Mouse (Mus musculus) CD4-positive, CD25-positive, alpha-beta regulatory T cell, adult 4 months (primary cell): ENCODE data around the gene Smchd1. TPM values are rescaled to one million over a fixed set of nuclear protein-coding genes. Genes with fewer than 3 reads are reported as not detected.
"Not testable (repeated sequence)": the region's sequence is repeated elsewhere in the genome, so short reads cannot be mapped to it uniquely, and the experiment has no call there.

Source experiments
- ATAC-seq: one replicate; pipeline ENCODE4 v1.8.0; 2017
- polyA plus RNA-seq, 2 experiments: library from polyadenylated mRNA; unstranded; fragments of 100-300 nt; shearing (Covaris generic); gene quantifications; one replicate each; pipeline ENCODE4 v1.2.1; 2017

Smchd1 gene
- polyA plus RNA-seq, 2 experiments from 2014 or later = 84.5 TPM

- ATAC-seq = no peak
These were observed 30.4 kb downstream of the Smchd1 start for GRCm38 (mm10) chr17:71444718-71445117.

GRCm38 (mm10) chr17:71444126-71444525 is 31.0 kb downstream of the Smchd1 start:
- ATAC-seq = no peak

DNA sequence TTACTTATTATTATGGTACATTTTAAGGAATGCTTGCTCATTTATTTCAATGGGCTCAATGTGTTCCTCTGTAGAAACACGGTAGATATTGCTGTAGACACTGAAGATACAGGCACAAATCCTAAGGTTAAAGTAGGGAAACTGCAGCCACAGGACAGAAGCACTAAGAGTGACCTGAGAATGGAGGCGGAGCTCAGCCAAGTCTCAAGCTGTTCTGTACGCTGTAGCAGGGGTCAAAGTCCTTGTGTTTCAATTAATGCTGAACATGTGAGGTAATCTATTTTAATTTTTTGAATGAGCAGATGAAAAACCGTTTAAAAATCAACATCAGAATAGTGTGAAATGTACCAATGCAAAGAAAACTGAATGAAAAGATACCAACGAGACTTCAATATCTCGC is 31.9 kb downstream of the Smchd1 start:
- no peak for ATAC-seq

DNA sequence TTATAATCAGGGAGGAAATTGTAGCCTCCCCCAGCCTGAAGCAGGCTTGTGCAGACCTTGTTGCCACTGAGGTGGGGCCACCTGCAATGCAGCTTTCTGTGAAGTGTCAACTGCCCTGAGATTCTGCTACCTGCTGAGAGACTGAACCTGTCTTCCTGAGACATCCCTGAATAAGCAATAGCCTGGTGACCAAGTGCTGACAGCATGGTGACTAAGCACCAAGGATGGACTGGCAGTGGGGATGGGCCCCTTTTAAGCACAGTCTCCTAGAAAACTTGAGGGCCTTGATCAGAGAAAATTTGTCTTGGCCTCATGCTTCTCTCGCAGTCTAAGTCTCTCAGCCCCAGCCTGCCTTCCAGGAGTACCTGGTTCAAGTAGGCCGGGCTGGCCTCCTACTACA is 52.6 kb downstream of the Smchd1 start:
- not testable (repeated sequence) for ATAC-seq

DNA sequence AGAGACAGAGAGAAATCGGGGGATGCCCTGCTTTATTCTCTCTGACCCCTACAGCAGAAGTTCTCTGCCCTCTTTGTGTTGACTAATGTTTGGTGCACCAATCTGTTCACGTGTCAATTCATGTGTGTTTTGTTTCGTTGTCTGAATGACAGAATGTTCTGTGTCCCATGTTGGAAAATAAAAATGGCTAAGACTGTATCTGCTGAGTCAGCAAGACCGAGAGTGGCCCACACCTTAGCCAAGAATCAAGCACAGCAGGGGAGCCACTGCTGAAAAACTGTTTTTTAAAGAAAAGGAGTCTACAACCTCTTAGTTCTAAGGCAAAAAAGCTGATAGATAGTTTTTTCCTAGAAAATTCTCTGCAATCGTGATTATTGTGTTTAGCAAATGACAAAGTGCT is 55.7 kb downstream of the Smchd1 start:
- ATAC-seq = not testable (repeated sequence)

GRCm38 (mm10) chr17:71417008-71417407 is 58.1 kb downstream of the Smchd1 start:
- ATAC-seq = no peak

GRCm38 (mm10) chr17:71387401-71387800 is 87.7 kb downstream of the Smchd1 start:
- ATAC-seq = no peak

DNA sequence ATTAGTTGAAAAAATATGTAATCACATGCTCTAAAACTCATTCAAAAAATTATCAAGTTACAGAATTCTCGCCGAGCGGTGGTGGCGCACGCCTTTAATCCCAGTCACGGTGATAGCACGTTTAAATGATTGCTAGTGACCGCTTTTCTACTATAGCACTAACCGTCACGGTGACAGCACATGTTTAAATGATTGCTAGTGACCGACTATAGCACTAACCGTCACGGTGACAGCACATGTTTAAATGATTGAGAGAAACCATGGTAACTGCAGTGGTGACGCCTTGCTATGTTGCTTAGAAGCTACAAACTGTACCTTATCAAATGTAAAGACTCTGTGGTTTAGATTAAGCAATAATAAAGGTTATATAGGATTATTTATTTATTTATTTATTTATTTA is 94.8 kb downstream of the Smchd1 start:
- no peak for ATAC-seq

DNA sequence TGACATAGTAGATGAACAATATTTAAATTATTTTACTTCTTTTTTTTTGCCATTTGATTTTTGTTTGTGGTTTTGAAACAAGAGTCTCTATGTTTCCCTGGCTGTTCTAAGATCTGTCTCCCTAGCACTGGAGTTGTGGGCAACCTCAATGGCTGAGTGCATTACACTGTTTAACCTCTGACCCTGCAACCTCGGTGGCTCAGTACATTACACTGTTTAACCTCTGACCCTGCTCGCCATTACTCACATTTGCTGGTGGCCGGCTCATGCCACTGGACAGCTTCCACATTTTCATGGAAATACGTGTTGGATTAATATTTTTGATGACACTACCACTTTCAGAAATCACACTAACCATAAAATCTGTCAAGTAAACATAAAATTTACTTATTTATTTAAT is 97.2 kb downstream of the Smchd1 start:
- ATAC-seq = no peak

DNA sequence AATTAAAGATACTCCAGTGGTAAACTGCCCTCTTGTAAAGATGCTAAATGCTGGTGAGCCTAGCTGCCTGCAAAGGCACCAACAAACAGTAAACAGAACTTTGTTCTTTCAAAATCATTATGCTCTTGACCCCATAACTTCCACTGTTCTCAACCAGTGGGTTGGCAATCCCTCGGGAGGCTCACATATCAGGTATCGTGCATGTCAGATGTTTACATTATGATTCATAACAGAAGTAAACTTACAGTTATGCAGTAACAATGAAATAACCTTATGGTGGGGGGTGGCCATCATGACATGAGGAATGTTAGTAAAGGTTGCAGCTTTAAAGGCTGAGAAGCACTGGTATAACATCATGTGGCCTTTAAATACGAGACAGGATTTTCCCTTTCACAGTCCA is 119.6 kb downstream of the Smchd1 start:
- ATAC-seq = no peak

GRCm38 (mm10) chr17:71354205-71354604 is 120.9 kb downstream of the Smchd1 start:
- ATAC-seq = no peak

DNA sequence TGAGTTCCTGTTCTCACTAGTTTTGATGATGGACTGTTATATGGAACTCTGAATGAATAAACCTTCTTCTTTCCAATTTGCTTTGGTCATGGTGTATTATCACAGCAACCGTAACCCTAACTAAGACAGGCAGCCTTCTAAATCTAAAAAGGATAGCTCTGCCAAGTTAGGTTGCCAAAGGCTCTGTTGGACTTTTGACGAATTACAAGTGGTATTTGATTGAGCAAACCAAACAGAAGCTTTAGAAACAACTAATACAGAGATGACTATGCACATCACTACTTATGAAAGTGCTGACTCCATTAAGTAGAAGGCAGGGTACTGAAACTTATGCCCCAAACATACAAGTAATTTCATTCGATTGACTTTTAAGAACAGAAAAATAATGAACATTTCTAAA is 127.0 kb downstream of the Smchd1 start:
- ATAC-seq = no peak

DNA sequence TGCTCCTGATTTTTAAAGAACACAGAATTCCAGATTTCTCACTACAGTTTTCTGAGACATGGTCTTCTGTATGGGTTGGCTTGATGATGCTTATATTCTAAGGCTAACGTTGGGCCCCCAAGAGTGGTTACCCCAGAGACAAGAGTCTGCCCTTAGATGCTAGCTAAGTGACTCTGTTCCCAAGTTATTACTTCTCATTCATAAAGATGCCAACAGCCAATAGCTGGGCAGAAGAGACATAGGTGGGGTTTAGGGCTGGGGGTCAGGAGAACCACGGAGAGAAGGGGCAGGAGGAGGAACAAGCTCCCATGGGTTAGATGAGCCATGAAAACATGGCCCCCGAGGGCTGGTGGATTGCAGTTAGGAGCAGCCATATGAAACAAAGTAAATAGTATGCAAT is 133.1 kb downstream of the Smchd1 start:
- no peak for ATAC-seq

- no peak for ATAC-seq
These were observed 136.5 kb downstream of the Smchd1 start for GRCm38 (mm10) chr17:71338627-71339026.

GRCm38 (mm10) chr17:71337546-71337945 is 137.6 kb downstream of the Smchd1 start:
- ATAC-seq = no peak

- no peak for ATAC-seq
These were observed 138.7 kb downstream of the Smchd1 start for GRCm38 (mm10) chr17:71336421-71336820.

DNA sequence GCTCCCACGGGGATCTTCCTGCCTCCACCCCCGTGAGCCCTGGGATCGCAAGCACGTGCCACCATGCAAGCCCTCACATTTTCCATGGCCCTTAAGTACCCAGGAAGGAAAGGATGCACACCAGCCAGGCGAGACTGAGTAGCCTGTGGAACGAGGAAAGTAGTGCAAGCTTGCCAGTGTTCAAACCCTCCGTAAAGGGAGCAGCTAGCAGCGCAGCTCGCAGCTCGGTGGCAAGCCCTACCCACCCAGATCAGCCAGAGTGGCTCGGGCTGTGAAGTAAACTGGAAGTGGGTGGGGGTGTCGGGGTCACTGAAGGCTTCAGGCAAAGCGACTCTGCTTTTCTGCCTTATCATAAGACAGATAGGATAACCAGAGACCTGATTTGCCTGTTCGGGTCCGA is 142.8 kb downstream of the Smchd1 start:
- ATAC-seq = no peak

- ATAC-seq = not testable (repeated sequence)
These were observed 154.4 kb downstream of the Smchd1 start for GRCm38 (mm10) chr17:71320731-71321130.

DNA sequence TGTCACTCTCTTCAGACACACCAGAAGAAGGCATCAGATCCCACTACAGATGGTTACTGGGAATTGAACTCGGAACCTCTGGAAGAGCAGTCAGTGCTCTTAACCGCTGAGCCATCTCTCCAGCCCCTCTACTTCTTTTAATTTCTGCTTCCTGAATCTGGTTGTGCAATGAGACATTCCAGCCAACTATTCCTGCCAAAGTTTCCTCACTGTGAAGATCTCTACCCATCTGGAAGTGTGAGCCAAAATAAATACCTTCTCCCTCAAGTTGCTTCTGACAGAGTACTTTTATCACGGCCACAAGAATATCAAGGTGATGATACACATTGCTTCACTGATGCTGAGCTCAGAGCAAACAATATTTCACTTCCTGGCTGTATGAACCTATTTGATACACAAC is 155.8 kb downstream of the Smchd1 start:
- no peak for ATAC-seq

DNA sequence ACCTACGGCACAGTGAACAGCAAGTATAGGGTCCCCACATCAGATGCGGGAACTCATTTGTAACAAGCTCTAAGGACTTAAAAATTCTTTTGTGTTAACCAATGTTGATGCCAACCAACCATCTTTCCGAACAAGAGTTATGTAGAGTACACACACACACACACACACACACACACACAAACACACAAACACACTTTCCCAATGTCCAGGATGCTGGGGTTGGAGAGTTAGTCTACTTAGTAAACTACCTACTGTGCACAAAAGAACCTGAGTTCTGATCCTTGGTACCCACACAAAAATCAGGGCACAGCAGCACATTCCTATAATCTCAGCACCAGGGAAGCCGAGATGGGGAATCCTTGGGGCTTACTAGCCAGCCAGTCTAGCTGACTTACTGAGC is 157.6 kb downstream of the Smchd1 start:
- ATAC-seq = no peak

DNA sequence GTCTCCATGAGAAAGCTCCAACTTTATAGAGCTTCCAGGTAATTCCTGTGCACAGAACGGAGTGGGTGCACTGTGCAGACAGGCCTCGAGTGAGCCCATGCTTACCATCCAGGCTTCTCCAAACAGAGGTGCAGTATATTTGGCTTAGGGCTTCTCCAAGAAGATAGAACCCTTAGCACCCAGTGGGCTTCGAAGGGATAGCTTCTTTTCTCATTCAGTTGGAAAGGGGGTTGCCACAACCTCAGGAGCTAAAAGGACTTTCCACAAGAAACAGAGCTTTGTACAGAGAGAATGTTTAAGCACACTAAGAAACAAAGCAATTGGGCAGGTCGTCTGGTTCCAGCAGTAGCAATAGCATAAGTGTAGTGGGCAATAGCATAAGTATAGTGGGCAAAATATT is 160.8 kb downstream of the Smchd1 start:
- no peak for ATAC-seq

- ATAC-seq = no peak
These were observed 163.6 kb downstream of the Smchd1 start, which contains the start of gene Emilin2 for GRCm38 (mm10) chr17:71311340-71312171. Gene Emilin2 (minus strand): TSS chr17:71311978.

DNA sequence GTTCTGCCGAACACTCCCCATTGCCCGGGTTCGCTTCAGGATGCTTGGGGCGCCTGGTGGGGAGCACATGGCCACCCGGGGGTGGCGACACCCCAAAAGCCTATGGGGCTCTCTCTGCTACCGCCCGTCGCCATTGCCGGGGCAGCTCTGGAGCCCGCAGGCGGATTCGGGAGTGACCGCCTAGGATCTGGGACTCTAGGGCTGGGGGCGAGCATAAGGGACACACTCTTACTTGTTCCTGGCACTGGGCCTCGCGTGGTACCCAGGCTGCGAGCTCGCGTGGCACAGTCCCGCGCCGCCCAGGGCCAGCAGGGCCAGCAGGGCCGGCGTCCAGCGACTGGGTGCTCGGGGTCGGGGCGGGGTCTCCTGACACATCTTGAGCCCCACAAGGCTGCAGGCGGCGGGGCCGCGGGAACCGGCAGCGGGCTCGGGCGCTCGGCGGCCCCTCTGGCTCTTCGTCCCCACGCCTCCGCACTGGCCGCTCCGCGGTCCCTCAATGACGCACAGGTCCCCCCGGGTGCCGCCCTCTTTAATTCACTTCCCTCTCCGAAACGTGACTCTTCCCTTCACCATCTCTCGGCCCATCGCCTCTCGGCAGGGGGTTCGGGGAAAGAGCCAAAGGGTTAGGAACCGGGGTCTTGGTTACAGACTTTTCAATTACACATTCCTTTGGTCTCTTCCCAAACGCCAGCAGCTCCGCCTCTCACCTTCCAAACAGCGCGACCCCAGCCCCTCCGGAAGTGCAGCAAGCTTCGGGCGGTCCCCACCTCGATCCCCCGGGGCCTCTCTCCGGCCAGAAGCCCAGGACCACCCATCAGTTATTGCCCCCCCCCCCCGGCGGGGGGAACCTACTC is 164.4 kb downstream of the Smchd1 start:
- ATAC-seq = no peak
